Mouse (Mus musculus) right cerebral cortex, postnatal 25 days (tissue): Measurements from ENCODE around the gene Olfr518.

Experiments
- DNase-seq: peaks from one replicate; pipeline ENCODE4 v3.0.0; 2022

The Olfr518 gene

DNA sequence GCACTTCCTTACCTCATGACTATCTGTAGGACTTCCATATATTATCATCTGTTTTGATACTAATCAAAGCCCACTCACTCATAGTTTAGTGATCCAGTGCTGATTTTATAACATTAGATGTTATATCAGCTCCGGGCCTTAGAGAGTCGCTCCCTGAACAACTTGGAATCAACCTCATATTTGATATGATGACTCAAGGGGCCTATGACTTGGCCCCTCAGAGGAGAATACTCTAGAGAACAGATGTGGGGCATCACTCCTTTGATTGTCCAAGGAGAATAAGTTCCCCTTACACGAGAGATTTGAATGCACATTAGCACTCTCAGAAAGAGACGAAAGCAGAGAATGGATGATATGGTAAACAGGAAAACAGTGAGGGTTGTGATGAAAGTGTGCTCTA, at the start of gene Olfr518:
Olfr518 (minus strand) TSS at position 101 of the 400 bp plus-strand sequence.
- no peak for DNase-seq

GRCm38 (mm10) chr7:108933794-108934731, 49.3 kb upstream of the Olfr518 start, which contains the start of gene Eif3f:
Gene Eif3f (plus strand): TSS chr7:108934417.
- peak; percentile 90 for DNase-seq

GRCm38 (mm10) chr7:108929726-108930393, 45.1 kb upstream of the Olfr518 start, which contains the start of gene Nlrp10:
Gene Nlrp10 (minus strand): TSS chr7:108930178.
- DNase-seq: no peak

DNA sequence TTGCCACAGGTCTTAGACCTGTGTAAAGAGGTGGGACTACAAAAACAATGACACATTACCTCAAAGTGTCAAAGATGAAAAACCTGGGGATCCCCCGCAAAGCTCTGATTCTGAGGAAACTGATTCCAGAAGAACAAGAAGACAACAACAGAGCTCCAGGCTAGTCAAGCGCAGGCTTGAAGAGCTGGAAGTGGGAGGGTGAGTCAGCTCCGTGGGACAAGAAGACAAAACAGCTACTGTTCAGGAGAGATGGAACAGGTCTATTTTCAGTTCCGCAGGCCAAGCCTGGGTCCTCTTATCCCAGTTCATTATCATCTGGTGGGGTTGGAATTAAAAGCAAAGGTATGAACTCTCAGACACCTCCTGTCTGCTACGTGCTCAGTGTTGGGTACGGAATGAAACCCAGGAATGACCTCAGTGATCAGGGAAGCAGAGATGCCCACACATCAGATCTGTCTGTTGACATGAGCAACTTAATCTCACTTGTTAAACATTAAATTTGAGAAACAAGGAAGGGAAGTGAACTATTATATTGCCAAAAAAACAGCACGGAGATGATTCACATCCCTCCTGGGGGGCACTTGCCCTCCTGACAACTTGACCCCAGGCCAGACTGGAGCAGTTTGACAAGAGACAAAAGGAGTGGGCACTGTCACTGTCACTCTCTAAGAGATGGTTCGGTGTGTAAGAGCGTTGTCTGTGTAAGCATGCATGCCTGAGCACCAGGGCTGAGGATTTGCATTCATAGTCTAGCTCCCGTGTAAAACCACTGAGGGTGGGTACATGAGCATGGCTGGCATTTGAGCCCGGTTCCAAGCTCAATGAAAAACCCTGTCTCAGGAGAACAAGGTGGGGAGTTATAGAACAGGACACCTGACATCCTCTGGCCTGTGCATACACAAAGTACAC, 43.7 kb upstream of the Olfr518 start:
- peak; percentile 26 for DNase-seq

- DNase-seq: no peak
Observed at GRCm38 (mm10) chr7:108927043-108927442, 42.2 kb upstream of the Olfr518 start.

DNA sequence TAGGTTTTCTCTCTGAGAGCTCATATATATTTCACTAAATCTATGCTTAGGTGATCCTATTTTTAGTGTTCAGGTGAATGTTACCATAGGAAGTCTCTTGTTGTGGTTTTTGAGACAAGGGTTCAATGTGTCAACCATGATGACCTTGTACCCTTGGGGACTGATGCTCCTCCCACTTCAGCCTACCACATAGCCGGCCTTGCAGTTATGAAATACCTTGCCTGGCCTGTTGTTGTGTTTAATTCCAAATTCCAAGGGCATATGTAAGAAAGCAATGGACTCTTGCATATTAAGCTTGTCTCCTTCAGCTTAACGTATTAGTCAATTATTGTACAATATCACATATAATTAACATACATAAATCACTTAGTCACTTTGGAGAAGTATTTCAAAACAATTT, 19.2 kb upstream of the Olfr518 start:
- DNase-seq: no peak

DNA sequence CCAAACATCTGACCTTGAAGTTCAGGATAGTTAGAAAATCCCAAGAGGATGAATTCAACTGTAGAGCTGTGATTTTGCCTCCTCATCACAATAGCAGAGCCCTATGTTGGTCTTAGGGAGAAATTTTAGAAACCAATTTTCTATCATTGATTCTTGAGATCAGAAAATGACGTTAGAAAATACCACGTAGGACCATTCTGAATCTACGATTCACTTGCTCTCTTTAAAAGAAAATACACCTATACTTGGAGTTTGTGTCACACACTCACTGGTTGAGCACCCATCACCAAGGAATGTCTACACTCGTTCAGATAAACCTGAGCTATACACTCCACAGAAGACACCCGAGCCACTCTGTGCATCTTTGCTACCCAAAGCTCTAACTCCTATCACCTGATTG, 9.5 kb upstream of the Olfr518 start, which contains the start of gene Olfr519:
Olfr519 (minus strand) TSS at position 101 of the 400 bp plus-strand sequence.
- DNase-seq: no peak

- DNase-seq: no peak
Observed at GRCm38 (mm10) chr7:108872279-108872678, 12.5 kb downstream of the Olfr518 start, which contains the start of gene Olfr517. Gene Olfr517 (minus strand): TSS chr7:108872379.

DNA sequence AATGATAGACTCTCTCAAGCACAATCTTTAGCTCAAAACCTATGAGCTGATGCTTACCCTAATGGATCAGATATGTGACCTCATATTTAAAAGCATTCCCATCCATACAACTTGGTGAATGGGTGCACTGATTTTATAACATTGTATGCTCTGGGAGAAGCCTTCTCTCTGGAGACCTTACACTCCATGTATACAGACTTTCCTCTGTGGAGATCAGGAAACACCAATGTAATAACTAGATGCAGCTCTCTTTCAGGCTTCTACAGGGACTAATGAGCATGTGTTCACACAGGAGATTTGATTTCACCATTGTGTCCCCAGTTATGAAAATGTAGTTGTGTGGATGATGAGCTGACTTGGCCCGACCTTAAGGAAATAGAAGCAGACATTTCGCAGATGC, 34.4 kb downstream of the Olfr518 start, which contains the start of gene Olfr516:
Olfr516 (minus strand) TSS at position 101 of the 400 bp plus-strand sequence.
- no peak for DNase-seq
